Mouse (Mus musculus) monocyte, adult 5-6 weeks (primary cell): ENCODE results near the gene Asap3. TPM values are rescaled to one million over a fixed set of nuclear protein-coding genes. Genes with fewer than 3 reads are reported as not detected.

ENCODE experiments used
- ATAC-seq: fragments of 153-309, 156-312 bp; replicated peaks from 2 replicates; pipeline ENCODE4 v1.8.0; 2017; ENCODE audit warnings: mild to moderate bottlenecking; ENCODE audit not compliant: low TSS enrichment, insufficient number of reproducible peaks, severe bottlenecking, poor library complexity, low FRiP score
- total RNA-seq: library from RNA; stranded (forward); fragments of 200-1000, 200-491, 200-594 nt; gene quantifications from 3 replicates; pipeline ENCODE4 v1.2.3, GENCODE M21; 2017

The Asap3 gene
- total RNA-seq, 1 experiment from 2014 or later = not detected

- no peak for ATAC-seq
Observed at GRCm38 (mm10) chr4:136283783-136284182, 77.6 kb downstream of the Asap3 start.

DNA sequence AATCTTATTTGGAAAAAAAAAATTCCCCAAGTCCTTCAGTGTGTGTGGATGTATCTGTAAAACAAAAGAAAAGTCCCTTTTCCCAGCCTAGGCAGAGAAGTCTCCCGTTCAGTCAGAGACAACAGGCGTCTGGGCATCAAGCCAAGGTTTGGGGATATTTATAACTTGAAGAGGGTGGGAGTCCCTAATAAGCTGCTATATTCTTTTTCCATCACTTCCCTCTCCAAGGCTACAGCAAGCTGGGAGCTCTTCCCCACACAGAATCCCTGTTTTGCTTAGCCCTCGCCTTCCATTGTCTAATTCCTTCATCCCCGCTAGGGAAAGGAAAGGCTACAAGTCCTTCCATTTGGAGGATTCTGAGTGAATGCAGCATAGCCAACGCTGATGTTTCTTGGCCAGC, 78.3 kb downstream of the Asap3 start, which contains the start of gene Zfp46:
Zfp46 (plus strand) TSS at position 229 of the 400 bp plus-strand sequence.
- ATAC-seq = no peak

DNA sequence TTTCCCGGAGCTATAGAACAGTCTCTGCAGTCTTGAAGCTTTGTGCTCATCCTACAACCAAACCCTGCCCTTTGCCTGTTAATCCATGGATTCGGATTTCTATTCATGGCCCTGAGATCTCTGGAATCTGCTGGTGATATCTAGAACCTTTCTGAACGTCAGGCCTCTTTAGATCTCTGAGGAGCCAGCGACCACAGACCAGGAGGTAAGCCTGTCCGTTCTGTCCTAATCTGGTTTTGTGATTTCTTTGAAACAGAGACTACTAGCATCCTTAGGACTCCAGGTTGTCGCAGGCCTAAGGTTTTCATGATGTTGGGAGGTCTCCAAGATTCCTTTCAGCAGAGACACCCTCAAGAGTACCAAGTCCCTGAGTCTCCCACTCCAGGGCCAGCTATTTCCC, 78.7 kb downstream of the Asap3 start:
- no peak for ATAC-seq

DNA sequence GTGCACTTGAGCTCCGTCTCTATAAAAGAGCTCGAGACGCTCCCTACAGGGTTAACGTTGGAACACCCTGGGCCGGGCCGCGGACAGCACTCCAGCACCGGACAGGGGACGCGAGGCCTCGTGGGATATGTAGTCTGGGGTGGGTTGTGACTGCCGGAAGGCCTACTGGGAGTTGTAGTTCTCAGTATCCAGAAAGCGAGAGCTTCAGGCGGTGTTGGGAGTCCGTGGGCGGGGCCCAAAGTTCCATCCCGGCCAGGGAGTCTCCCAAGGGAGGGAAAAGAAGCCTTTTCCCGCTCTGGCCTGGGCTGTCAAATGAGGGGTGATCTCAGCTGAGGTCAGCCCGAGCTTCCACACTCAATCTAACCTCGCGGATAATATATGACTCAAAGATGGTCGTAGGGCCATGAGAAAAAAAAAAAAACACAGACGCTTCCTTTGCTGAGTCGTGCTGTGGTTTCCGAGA, 79.2 kb downstream of the Asap3 start:
- ATAC-seq = peak; percentile 95

GRCm38 (mm10) chr4:136285811-136286371, 79.7 kb downstream of the Asap3 start:
- peak; percentile 95 for ATAC-seq

DNA sequence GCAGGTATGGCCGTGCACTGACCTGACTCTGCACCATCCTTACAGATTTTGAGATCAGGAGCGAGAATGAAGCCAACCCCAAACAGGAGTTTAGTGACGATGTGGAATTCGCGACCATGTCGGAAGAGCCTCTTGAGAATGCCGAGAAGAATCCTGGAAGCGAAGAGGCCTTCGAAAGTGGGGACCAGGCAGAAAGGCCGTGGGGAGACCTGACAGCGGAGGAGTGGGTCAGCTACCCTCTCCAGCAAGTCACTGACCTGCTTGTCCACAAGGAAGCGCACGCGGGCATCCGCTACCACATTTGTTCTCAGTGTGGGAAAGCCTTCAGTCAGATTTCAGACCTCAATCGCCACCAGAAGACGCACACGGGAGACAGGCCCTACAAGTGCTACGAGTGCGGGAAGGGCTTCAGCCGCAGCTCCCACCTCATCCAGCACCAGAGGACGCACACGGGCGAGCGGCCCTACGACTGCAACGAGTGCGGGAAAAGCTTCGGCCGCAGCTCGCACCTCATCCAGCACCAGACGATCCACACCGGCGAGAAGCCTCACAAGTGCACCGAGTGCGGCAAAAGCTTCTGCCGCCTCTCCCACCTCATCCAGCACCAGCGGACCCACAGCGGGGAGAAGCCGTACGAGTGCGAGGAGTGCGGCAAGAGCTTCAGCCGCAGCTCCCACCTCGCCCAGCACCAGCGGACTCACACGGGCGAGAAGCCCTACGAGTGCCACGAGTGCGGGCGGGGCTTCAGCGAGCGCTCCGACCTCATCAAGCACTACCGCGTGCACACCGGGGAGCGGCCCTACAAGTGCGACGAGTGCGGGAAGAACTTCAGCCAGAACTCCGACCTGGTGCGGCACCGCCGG, 84.0 kb downstream of the Asap3 start:
- no peak for ATAC-seq

GRCm38 (mm10) chr4:136290781-136291595, 84.8 kb downstream of the Asap3 start:
- ATAC-seq = no peak

- ATAC-seq = no peak
Observed at GRCm38 (mm10) chr4:136291692-136292091, 85.5 kb downstream of the Asap3 start.

Other genes starting within 250 kb of the Asap3 start
- 1.5 to 3.7 TPM (median 2.7 TPM) in 3 replicates for gene Gale, start 242.6 kb upstream of the Asap3 start, total RNA-seq
- 28.2 to 39.4 TPM (median 36.0 TPM) in 3 replicates for gene Lypla2, start 233.7 kb upstream of the Asap3 start, total RNA-seq
- 33.5 to 49.4 TPM (median 35.4 TPM) in 3 replicates for gene Pithd1, start 219.1 kb upstream of the Asap3 start, total RNA-seq
- gene Eloa, start 184.6 kb upstream of the Asap3 start, total RNA-seq = 58.0 to 71.9 TPM (median 68.5 TPM) in 3 replicates
- gene Rpl11, start 152.9 kb upstream of the Asap3 start, total RNA-seq = 392 to 636 TPM (median 589 TPM) in 3 replicates
- 4.9 to 16.7 TPM (median 8.5 TPM) in 3 replicates for gene Id3, start 62.9 kb upstream of the Asap3 start, total RNA-seq
- 18.1 to 19.7 TPM (median 18.4 TPM) in 3 replicates for gene E2f2, start 34.0 kb upstream of the Asap3 start, total RNA-seq
- 20.6 to 37.7 TPM (median 29.0 TPM) in 3 replicates for gene Tcea3, start 41.4 kb downstream of the Asap3 start, total RNA-seq
- 5.8 to 10.2 TPM (median 5.9 TPM) in 3 replicates for gene Zfp46, start 78.3 kb downstream of the Asap3 start, total RNA-seq
- 208 to 281 TPM (median 261 TPM) in 3 replicates for gene Hnrnpr, start 104.6 kb downstream of the Asap3 start, total RNA-seq
- gene Htr1d, start 217.2 kb downstream of the Asap3 start, total RNA-seq = not detected in 3 replicates